In the genomic region with DNA sequence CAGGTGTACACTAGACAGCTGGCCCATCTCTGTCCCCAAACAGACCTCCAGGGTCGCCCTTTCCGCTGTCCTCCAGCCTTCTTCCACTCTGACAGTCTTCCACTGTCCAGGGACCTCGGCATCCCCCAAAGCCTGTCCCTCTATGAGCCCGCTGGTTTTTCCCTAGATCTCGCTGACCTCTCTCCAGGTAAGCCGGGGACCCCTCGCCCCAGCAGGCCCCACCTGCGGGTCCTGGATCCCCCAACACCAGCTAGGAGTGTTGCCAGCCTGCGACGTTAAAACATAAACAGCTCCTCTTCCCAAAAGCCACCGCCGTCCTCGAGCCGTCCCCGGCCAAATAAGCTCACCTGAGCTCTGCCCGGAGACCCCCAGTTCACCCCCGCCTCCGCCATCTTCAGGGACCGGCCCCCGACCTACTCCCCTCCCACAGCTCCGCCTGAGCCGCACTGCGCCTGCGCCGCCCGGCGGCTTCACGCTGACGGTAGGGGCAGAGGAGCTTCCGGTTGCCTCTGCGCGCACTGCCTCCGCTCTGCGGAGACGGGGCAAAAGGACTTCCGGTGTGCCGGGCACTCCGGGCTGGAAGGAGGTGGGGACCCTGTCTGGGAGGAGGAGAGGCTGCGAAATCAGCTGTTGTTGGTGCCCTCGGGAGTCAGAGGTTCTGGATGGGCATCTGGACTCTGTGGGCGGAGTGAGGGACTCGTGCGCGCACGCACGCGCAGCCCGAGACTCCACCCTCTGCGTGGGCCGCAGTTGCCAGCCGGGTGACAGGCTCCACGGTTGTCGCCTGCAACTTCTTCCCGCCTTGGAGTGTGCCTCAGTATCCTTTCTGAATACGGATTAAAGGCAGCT, we compare ENCODE assay signal across 8 mouse cellular contexts. TPM values are rescaled to one million over a fixed set of nuclear protein-coding genes. Genes with fewer than 3 reads are reported as not detected.
DNase-seq lines count a peak whose midpoint lies in the region; ATAC-seq and TF ChIP-seq lines count a peak whose summit lies in the region.

No protein-coding gene starts in this region.

- peak; percentile 99 for ATAC-seq in forebrain, embryonic 12.5 days (ENCODE audit: low FRiP score)
- ATAC-seq in heart, postnatal 0 days (ENCODE audit: insufficient read depth, low read depth), result peak; percentile 96
- peak; percentile 96 for ATAC-seq in liver, embryonic 16.5 days (ENCODE audit: low read depth)
- ATAC-seq in neural tube, embryonic 13.5 days (ENCODE audit: low read depth), result peak; percentile 99

- in situ Hi-C loops in CH12.LX (cut with MboI; ENCODE audit: low pct_ligation_motif_present, low pct_unique_long_range_greater_than_20kb, low sequenced_read_pairs), result no loop called here

- peak; percentile 92 for TF ChIP-seq POLR2A in CH12.LX (IDR thresholded peaks at IDR 0.05; ENCODE audit: low read depth, low read length)
- TF ChIP-seq POLR2A in testis, adult 2 months (IDR thresholded peaks at IDR 0.05; ENCODE audit: control insufficient read depth, low read depth, low read length), result peak; percentile 95

- no peaks in the 10 kb centered on the region for H3K27me3 ChIP-seq in CH12.LX (replicated peaks)
- H3K27me3 ChIP-seq in forebrain, embryonic 12.5 days, result no peaks in the 10 kb centered on the region
- no peaks in the 10 kb centered on the region for H3K27me3 ChIP-seq in heart, postnatal 0 days (ENCODE audit: control insufficient read depth, insufficient read depth, low read length)
- H3K27me3 ChIP-seq in liver, embryonic 16.5 days (ENCODE audit: control insufficient read depth, insufficient read depth, low read depth, low read length), result no peaks in the 10 kb centered on the region
- H3K27me3 ChIP-seq in neural tube, embryonic 13.5 days, result no peaks in the 10 kb centered on the region
- no peaks in the 10 kb centered on the region for H3K27me3 ChIP-seq in testis, adult 2 months (ENCODE audit: control insufficient read depth, insufficient read depth, low read length)

- no peak for TF ChIP-seq EP300 in CH12.LX (IDR thresholded peaks at IDR 0.05; ENCODE audit: low read length)
- TF ChIP-seq EP300 in heart, postnatal 0 days (IDR thresholded peaks at IDR 0.05; ENCODE audit: low read depth), result no peak

- H3K4me1 ChIP-seq in CH12.LX (ENCODE audit: control insufficient read depth in 1 of 2, insufficient read depth in 2 of 2), result peaks cover 10 to 41% of the 10 kb centered on the region in 2 experiments
- H3K4me1 ChIP-seq in forebrain, embryonic 12.5 days, result peaks cover 19% of the 10 kb centered on the region
- peaks cover 23% of the 10 kb centered on the region for H3K4me1 ChIP-seq in heart, postnatal 0 days (ENCODE audit: control insufficient read depth, insufficient read depth)
- peaks cover 3% of the 10 kb centered on the region; the same call in 1 of the 2 replicates for H3K4me1 ChIP-seq in liver, embryonic 16.5 days (ENCODE audit: control insufficient read depth, low read depth, low read length)
- peaks cover 36% of the 10 kb centered on the region for H3K4me1 ChIP-seq in neural tube, embryonic 13.5 days (replicated peaks)
- no peaks in the 10 kb centered on the region; the same call in 1 of the 2 replicates for H3K4me1 ChIP-seq in testis, adult 2 months (ENCODE audit: control insufficient read depth, insufficient read depth, low read length)

- peak overlapping the region; percentile 86 for H3K27ac ChIP-seq in CH12.LX (ENCODE audit: insufficient read depth, low read depth)
- peak overlapping the region; percentile 94 for H3K27ac ChIP-seq in forebrain, embryonic 12.5 days
- peak overlapping the region; percentile 87 for H3K27ac ChIP-seq in heart, postnatal 0 days (ENCODE audit: low read depth)
- peak overlapping the region; percentile 93 for H3K27ac ChIP-seq in liver, embryonic 16.5 days (ENCODE audit: low read length)
- peak overlapping the region; percentile 94 for H3K27ac ChIP-seq in neural tube, embryonic 13.5 days (replicated peaks)
- H3K27ac ChIP-seq in testis, adult 2 months (ENCODE audit: control insufficient read depth, insufficient read depth, low read depth, low read length), result peak overlapping the region; percentile 76

- peak overlapping the region; percentile 74 to 91 (median 89) for H3K4me3 ChIP-seq in CH12.LX (replicated peaks in 1 of 3; ENCODE audit: low read depth in 2 of 3, low read length in 2 of 3, poor library complexity in 1 of 3)
- peak overlapping the region; percentile 74 for H3K4me3 ChIP-seq in forebrain, embryonic 12.5 days (replicated peaks)
- H3K4me3 ChIP-seq in heart, postnatal 0 days (ENCODE audit: low read depth, low read length), result peak overlapping the region; percentile 88
- H3K4me3 ChIP-seq in liver, embryonic 16.5 days (ENCODE audit: low read depth, low read length), result peak overlapping the region; percentile 89
- peak overlapping the region; percentile 70 for H3K4me3 ChIP-seq in neural tube, embryonic 13.5 days
- H3K4me3 ChIP-seq in testis, adult 2 months (ENCODE audit: control insufficient read depth, low read depth, low read length), result peak overlapping the region; percentile 86

- peak; percentile 92 for DNase-seq in CH12.LX (ENCODE audit: extremely low read depth)
- DNase-seq in c-Kit-positive CD71-positive TER-119-negative erythroid progenitor cells, embryonic 14.5 days (ENCODE audit: low read depth), result peak; percentile 76
- peak; percentile 94 for DNase-seq in heart, postnatal 0 days (ENCODE audit: low spot score)
- peak; percentile 94 to 96 for DNase-seq in kidney, postnatal 4 days

- H3K79me2 ChIP-seq in CH12.LX (replicated peaks; ENCODE audit: control insufficient read depth, extremely low read depth, insufficient read depth, poor library complexity, severe bottlenecking), result peaks cover 36% of the 10 kb centered on the region

- dilution Hi-C loops in CH12.LX (cut with MboI; ENCODE audit: extremely low pct_ligation_motif_present, extremely low pct_unique_long_range_greater_than_20kb, low sequenced_read_pairs), result no loop called here

- H3K9ac ChIP-seq in CH12.LX (ENCODE audit: insufficient read depth, low read depth), result peak overlapping the region; percentile 75
- peak overlapping the region; percentile 78 for H3K9ac ChIP-seq in forebrain, embryonic 12.5 days
- H3K9ac ChIP-seq in heart, postnatal 0 days (replicated peaks; ENCODE audit: low read depth, low read length), result peak overlapping the region; percentile 87
- H3K9ac ChIP-seq in liver, embryonic 16.5 days (ENCODE audit: low read depth, low read length), result peak overlapping the region; percentile 90
- H3K9ac ChIP-seq in neural tube, embryonic 13.5 days, result peak overlapping the region; percentile 90

- H3K36me3 ChIP-seq in CH12.LX (replicated peaks in 1 of 2; ENCODE audit: control insufficient read depth in 1 of 2, insufficient read depth in 1 of 2, low read length in 1 of 2), result peaks cover 0 to 7% of the 10 kb centered on the region in 2 experiments
- no peaks in the 10 kb centered on the region; the same call in 1 of the 2 replicates for H3K36me3 ChIP-seq in forebrain, embryonic 12.5 days (replicated peaks)
- H3K36me3 ChIP-seq in heart, postnatal 0 days (replicated peaks; ENCODE audit: control insufficient read depth, insufficient read depth, low read length), result no peaks in the 10 kb centered on the region
- no peaks in the 10 kb centered on the region for H3K36me3 ChIP-seq in liver, embryonic 16.5 days (ENCODE audit: control insufficient read depth, insufficient read depth)
- H3K36me3 ChIP-seq in neural tube, embryonic 13.5 days, result no peaks in the 10 kb centered on the region
- no peaks in the 10 kb centered on the region for H3K36me3 ChIP-seq in testis, adult 2 months (ENCODE audit: control insufficient read depth, insufficient read depth, low read length)

- WGBS in forebrain, embryonic 12.5 days, result under 1% methylated on average over 55 of the region's 55 CpGs
- under 1% methylated on average over 55 of the region's 55 CpGs for WGBS in heart, postnatal 0 days
- WGBS in liver, embryonic 16.5 days (ENCODE audit: insufficient replicate concordance), result under 1% methylated on average over 55 of the region's 55 CpGs
- under 1% methylated on average over 55 of the region's 55 CpGs for WGBS in neural tube, embryonic 13.5 days

- TF ChIP-seq CTCF in CH12.LX (conservative IDR thresholded peaks at IDR 0.05 in 1 of 2, IDR thresholded peaks at IDR 0.05 in 1 of 2; ENCODE audit: low read depth in 2 of 2, low read length in 2 of 2), result no peak
- peak; percentile 40 for TF ChIP-seq CTCF in heart, postnatal 0 days (IDR thresholded peaks at IDR 0.05; ENCODE audit: low read depth)
- TF ChIP-seq CTCF in testis, adult 2 months (IDR thresholded peaks at IDR 0.05; ENCODE audit: control insufficient read depth, insufficient read depth, insufficient replicate concordance, low read depth, low read length), result no peak

- no peak for TF ChIP-seq RAD21 in CH12.LX (IDR thresholded peaks at IDR 0.05; ENCODE audit: low read depth, low read length)

- peak overlapping the region; percentile 100 for H3K4me2 ChIP-seq in CH12.LX (ENCODE audit: insufficient read depth, low read depth, poor library complexity, severe bottlenecking)
- H3K4me2 ChIP-seq in forebrain, embryonic 12.5 days, result peak overlapping the region; percentile 65
- H3K4me2 ChIP-seq in heart, postnatal 0 days (ENCODE audit: low read depth, low read length), result peak overlapping the region; percentile 70
- H3K4me2 ChIP-seq in liver, embryonic 16.5 days (ENCODE audit: low read depth, low read length), result peak overlapping the region; percentile 74
- H3K4me2 ChIP-seq in neural tube, embryonic 13.5 days, result peak overlapping the region; percentile 90

- H3K9me3 ChIP-seq in CH12.LX (replicated peaks; ENCODE audit: low read length), result no peaks in the 10 kb centered on the region
- no peaks in the 10 kb centered on the region for H3K9me3 ChIP-seq in forebrain, embryonic 12.5 days
- H3K9me3 ChIP-seq in heart, postnatal 0 days (replicated peaks; ENCODE audit: control insufficient read depth, low read length), result no peaks in the 10 kb centered on the region
- H3K9me3 ChIP-seq in liver, embryonic 16.5 days (replicated peaks; ENCODE audit: control insufficient read depth, low read length), result no peaks in the 10 kb centered on the region
- no peaks in the 10 kb centered on the region for H3K9me3 ChIP-seq in neural tube, embryonic 13.5 days

TF ChIP-seq in CH12.LX, 34 proteins besides CTCF, POLR2A, EP300 and RAD21 (continues in another document):
- peak; percentile 77 for TF ChIP-seq HCFC1 (IDR thresholded peaks at IDR 0.05; ENCODE audit: low read depth, low read length)
- no peak for TF ChIP-seq JUN (IDR thresholded peaks at IDR 0.05; ENCODE audit: insufficient read depth, low read depth, low read length)
- peak; percentile 1; the same call in 1 of the 2 replicates for TF ChIP-seq UBTF (IDR thresholded peaks at IDR 0.05; ENCODE audit: low read depth, low read length)

RNA-seq across cellular contexts. Expression of gene Insig2, which starts 4.8 kb away (rescaled TPM):
- 25.0 and 37.7 TPM in 2 replicates for total RNA-seq in CH12.LX (2012; rRNA removed)
- total RNA-seq in CH12.LX (2014; rRNA removed), result 20.1 and 23.6 TPM in 2 replicates
- 20.5 and 21.2 TPM in 2 replicates for polyA plus RNA-seq in CH12.LX (2012; ENCODE audit: insufficient read length, low read depth)
- 26.1 and 28.6 TPM in 2 replicates for polyA plus RNA-seq in forebrain, embryonic 12.5 days (2016; fragmentation: Nextera tagmentation; extraction: Ambion mirVana)
- 38.6 and 39.7 TPM in 2 replicates for total RNA-seq in heart, postnatal 0 days (2014; rRNA removed; ENCODE audit: low replicate concordance)
- polyA plus RNA-seq in heart, postnatal 0 days (2015; fragmentation: Nextera tagmentation; extraction: Ambion mirVana), result 54.7 and 58.2 TPM in 2 replicates
- polyA plus RNA-seq in liver, embryonic 16.5 days (2015; fragmentation: Nextera tagmentation; extraction: Ambion mirVana), result 7.9 and 10.5 TPM in 2 replicates
- 42.4 and 48.6 TPM in 2 replicates for polyA plus RNA-seq in neural tube, embryonic 13.5 days (2015; fragmentation: Nextera tagmentation; extraction: Ambion mirVana)
- 64.7 and 80.3 TPM in 2 replicates for polyA plus RNA-seq in testis, adult 2 months (2012; rRNA removed)

Comparison
In these comparisons a context has a peak if more than half of its experiments do, and no peak if none do; other contexts are left out.
1. Peak in every context shown above with its lines: DNase-seq, ATAC-seq, H3K4me3 ChIP-seq and H3K27ac ChIP-seq.